Mouse (Mus musculus) lung, postnatal 10 days (tissue): ENCODE results near the gene Nuak1.

Experiments
- DNase-seq: peaks from one replicate; pipeline ENCODE4 v3.0.0; 2021

The Nuak1 gene

GRCm38 (mm10) chr10:84376346-84376745, 64.1 kb downstream of the Nuak1 start:
- DNase-seq, result no peak

- DNase-seq, result no peak
Observed at GRCm38 (mm10) chr10:84374996-84375395, 65.4 kb downstream of the Nuak1 start.

GRCm38 (mm10) chr10:84373476-84373875, 66.9 kb downstream of the Nuak1 start:
- no peak for DNase-seq

- DNase-seq, result no peak
Observed at GRCm38 (mm10) chr10:84372161-84373095, 68.0 kb downstream of the Nuak1 start.

DNA sequence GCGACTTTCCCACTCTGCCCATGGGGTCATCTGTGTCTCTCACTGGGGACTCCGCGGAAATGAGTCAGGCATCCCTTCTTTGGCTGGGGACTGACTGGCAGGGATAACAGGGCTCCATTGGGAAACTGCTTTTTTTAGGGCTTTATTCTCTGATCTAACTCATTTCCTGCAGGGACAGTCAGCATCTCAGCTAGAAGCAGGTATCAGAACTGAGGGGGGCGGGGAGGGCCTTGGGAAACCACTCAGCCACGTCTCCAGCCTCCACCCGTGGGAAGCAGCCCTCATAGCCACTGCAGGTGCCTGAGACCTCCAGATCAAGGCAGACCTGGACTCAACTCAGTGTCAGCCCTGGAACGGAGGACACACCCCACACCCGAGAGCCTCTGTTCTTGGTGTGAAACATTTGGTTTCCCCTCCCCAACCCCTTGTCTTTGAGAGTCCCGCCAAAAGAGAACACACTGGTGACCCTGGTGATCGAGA, 68.7 kb downstream of the Nuak1 start:
- DNase-seq, result no peak

GRCm38 (mm10) chr10:84371230-84371629, 69.2 kb downstream of the Nuak1 start:
- DNase-seq, result no peak

DNA sequence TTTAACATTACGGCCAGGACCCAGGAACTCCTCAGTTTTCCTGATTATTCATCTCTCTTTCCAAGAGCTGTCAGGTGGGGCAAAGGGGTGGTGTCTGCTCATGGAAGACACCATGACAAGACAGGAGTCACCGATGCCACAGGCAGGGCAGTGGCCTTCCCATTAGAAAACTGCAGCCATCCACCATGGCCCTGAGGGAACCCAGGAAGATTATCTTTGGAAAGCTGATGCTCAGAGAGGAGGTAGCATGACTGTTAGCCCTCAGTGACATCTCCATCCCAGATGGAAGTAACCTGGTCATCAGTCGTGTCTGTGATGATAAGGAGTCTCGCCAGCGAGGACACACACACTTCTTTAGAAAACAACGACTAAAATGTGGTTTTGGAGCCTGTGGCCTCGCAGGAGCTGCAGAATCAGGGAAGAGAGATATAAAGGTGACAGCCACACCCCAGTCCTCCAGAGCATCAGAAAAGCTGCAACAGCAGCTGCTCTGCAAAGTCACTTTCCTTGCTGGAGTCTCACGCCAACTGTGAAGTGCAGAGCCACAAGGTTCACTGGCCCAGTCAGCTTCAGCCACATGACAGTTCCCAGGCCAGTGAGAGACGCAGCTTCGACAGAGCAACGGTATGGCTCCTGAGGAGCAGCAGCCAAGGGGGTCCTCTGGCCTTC, 70.6 kb downstream of the Nuak1 start:
- no peak for DNase-seq

DNA sequence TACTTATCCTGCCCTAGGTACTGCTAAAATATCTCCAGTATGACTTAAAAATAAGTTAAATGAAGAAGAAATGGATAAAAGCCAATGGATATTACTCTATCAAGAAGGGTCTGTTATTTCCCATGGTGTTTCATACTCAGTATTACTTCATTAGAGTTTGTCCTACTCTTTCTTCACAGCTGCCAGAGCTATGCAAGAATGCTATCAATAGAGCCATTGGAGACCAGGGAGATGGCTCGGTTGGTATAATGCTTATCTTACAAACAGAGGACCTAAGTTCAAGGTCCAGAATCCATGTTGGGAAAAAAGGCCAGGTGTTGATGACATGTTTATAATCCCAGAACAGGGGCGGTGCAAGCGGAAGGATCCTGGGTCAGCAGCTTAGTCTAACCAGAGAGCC, 72.2 kb downstream of the Nuak1 start:
- DNase-seq, result no peak

DNA sequence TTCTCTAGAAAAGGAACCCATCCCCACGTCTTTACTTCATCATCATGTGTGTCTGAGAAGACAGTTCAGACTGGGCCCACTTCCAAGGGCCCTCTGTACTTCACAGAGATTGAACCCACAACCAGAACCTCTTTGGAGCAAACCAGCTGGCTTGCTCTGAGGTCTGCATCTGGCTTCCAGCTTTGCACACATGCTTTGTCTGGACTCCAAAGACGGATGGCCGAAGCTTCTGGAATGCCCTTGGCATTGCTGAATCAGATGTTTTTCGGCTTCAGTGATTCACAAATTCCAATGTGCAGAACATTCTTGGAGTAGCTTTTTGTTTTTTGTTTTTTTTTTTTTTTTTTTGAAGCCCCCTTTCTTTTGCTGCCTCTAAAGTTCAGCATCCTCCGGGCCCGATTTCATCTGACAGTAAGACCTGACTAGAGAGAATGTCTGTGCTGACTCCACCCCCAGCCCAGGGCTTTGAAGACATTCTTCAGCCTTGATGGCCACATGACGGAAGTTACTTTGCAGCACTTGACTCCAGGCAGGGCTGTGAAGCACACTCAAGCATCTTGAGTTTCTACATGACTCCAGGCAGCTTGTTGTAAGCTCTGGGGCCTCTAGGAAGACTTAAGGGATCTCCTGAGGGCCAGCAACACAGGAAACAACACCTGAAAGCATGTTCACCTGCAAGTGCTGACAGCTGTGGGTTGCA, 75.1 kb downstream of the Nuak1 start:
- peak; percentile 68 for DNase-seq

GRCm38 (mm10) chr10:84363833-84364232, 76.6 kb downstream of the Nuak1 start:
- DNase-seq, result no peak

GRCm38 (mm10) chr10:84360953-84361352, 79.4 kb downstream of the Nuak1 start:
- no peak for DNase-seq

GRCm38 (mm10) chr10:84360391-84360790, 80.0 kb downstream of the Nuak1 start:
- no peak for DNase-seq

GRCm38 (mm10) chr10:84358738-84359120, 81.7 kb downstream of the Nuak1 start:
- no peak for DNase-seq

GRCm38 (mm10) chr10:84357997-84358737, 82.2 kb downstream of the Nuak1 start:
- DNase-seq, result no peak

GRCm38 (mm10) chr10:84357593-84357992, 82.8 kb downstream of the Nuak1 start:
- no peak for DNase-seq

DNA sequence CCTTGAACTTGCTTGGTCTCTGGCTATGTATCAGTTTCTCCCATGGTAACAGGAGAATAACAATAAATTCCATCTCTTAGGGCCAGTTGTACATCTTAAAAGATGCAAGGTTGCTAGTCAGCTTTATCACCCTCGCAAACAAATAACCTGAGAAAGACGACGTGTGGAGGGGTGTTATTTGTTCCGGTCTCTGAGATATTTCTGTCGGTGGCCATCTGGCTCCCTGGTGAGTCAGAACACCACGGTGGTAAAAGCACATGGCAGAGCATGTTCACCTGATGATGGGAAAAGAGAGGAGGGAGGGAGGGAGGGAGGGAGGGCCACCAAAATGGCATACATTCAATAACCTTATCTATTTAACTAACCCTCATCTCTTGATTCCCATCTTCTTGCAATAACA, 86.1 kb downstream of the Nuak1 start:
- no peak for DNase-seq

- no peak for DNase-seq
Observed at GRCm38 (mm10) chr10:84345730-84346129, 94.7 kb downstream of the Nuak1 start.

DNA sequence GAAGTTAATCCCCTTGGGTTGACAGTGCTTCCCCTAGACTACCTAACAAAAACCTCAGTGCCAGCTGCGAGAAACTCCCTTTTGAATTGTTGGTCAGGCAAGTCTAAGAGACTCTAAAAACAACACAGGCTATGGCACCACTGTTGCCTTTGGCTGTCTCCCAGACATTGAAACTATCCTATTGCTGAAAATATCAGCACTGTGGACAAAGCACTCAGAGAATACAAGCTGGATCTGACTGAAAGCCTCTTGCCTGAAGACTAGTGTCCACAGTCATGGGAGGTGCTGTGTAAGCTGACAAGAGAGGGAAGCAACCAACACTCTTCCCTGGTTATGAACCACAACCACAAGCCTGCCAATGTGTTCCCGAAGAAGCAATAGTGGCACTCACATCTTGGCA, 96.9 kb downstream of the Nuak1 start:
- no peak for DNase-seq

- no peak for DNase-seq
Observed at GRCm38 (mm10) chr10:84339456-84339855, 100.9 kb downstream of the Nuak1 start.

- peak; percentile 44 for DNase-seq
Observed at GRCm38 (mm10) chr10:84338752-84339151, 101.6 kb downstream of the Nuak1 start.

- DNase-seq, result peak; percentile 11
Observed at GRCm38 (mm10) chr10:84335441-84335840, 105.0 kb downstream of the Nuak1 start.

- no peak for DNase-seq
Observed at GRCm38 (mm10) chr10:84329822-84330221, 110.6 kb downstream of the Nuak1 start.

DNA sequence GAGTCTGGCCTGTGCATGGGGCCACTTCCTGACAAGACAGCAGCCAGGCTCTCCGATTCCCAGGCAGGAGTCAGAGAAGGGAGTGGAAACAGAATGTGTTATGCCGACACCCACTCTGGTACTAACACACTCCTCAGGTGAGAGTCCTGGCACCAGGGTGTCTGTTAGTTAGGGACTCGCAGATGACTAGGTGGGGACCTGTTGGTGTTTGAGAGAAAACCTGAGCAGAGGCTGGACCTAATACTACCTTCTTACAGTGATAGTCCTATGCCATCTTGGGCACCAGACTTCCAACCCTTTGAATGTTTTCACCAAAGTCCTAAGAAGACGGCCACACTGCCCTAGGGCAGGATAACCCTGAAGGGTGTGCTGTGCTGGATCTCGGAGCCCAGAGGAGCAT, 111.1 kb downstream of the Nuak1 start:
- DNase-seq, result no peak
